Mouse (Mus musculus): Measurements from ENCODE around the gene Snapin.

GRCm38 (mm10) chr3:90475151-90475830 is 15.5 kb downstream of the Snapin start:
- TF ChIP-seq CTCF (IDR thresholded peaks at IDR 0.05; ENCODE audit: borderline replicate concordance, extremely low read depth, insufficient read depth, insufficient read length) (no peak), POLR2A (IDR thresholded peaks at IDR 0.05; ENCODE audit: borderline replicate concordance, extremely low read depth, insufficient read depth, insufficient read length, poor library complexity, severe bottlenecking) (no peak)
